23 mouse cellular contexts compared by ENCODE assay signal in genomic region chr9:60184083-60184482, GRCm38 (mm10).
DNase-seq lines count a peak whose midpoint lies in the region; ATAC-seq lines count a peak whose summit lies in the region.
"Had no signal": no experiment of that assay in that cellular context is flagged by ENCODE, and none has a peak within 500 bp of the region (broad histone marks: within the 10 kb centered on the region; RNA-seq: fewer than 3 reads in every experiment).

No protein-coding gene starts in this region.

- H3K36me3 ChIP-seq in forebrain, embryonic 10.5 days (replicated peaks) = no peaks in the 10 kb centered on the region
- H3K36me3 ChIP-seq in forebrain, embryonic 13.5 days (ENCODE audit: poor library complexity, severe bottlenecking) = no peaks in the 10 kb centered on the region
- H3K36me3 ChIP-seq in midbrain, embryonic 11.5 days (ENCODE audit: control insufficient read depth, insufficient read depth, low read length) = no peaks in the 10 kb centered on the region
- no peaks in the 10 kb centered on the region for H3K36me3 ChIP-seq in midbrain, embryonic 15.5 days (replicated peaks)
- H3K36me3 ChIP-seq: forebrain, embryonic 15.5 days; G1E; heart, embryonic 10.5 days; hindbrain, embryonic 15.5 days had no signal

- no peak for ATAC-seq in forebrain, embryonic 13.5 days
- ATAC-seq in midbrain, embryonic 11.5 days (ENCODE audit: low FRiP score) = no peak
- no peak for ATAC-seq in midbrain, embryonic 15.5 days (replicated peaks)
- ATAC-seq: CD4-positive, CD25-positive, alpha-beta regulatory T cell, adult 4 months; forebrain, embryonic 15.5 days; inflammation-experienced regulatory T-cells, adult 6 months had no signal

- H3K27me3 ChIP-seq in forebrain, embryonic 10.5 days (ENCODE audit: poor library complexity, severe bottlenecking) = no peaks in the 10 kb centered on the region
- H3K27me3 ChIP-seq in forebrain, embryonic 13.5 days = no peaks in the 10 kb centered on the region
- H3K27me3 ChIP-seq in midbrain, embryonic 11.5 days (ENCODE audit: control insufficient read depth, insufficient read depth, low read length) = no peaks in the 10 kb centered on the region
- H3K27me3 ChIP-seq in midbrain, embryonic 15.5 days (replicated peaks) = no peaks in the 10 kb centered on the region
- H3K27me3 ChIP-seq: forebrain, embryonic 15.5 days; hindbrain, embryonic 15.5 days had no signal

- no peaks in the 10 kb centered on the region for H3K9me3 ChIP-seq in forebrain, embryonic 10.5 days
- no peaks in the 10 kb centered on the region for H3K9me3 ChIP-seq in forebrain, embryonic 13.5 days (replicated peaks)
- no peaks in the 10 kb centered on the region for H3K9me3 ChIP-seq in midbrain, embryonic 11.5 days (ENCODE audit: control insufficient read depth, low read length)
- no peaks in the 10 kb centered on the region for H3K9me3 ChIP-seq in midbrain, embryonic 15.5 days
- H3K9me3 ChIP-seq: forebrain, embryonic 15.5 days; G1E; heart, embryonic 10.5 days; hindbrain, embryonic 15.5 days had no signal

- H3K9ac ChIP-seq in forebrain, embryonic 13.5 days = no peak overlapping the region
- no peak overlapping the region for H3K9ac ChIP-seq in midbrain, embryonic 11.5 days (ENCODE audit: low read length)
- H3K9ac ChIP-seq in midbrain, embryonic 15.5 days = no peak overlapping the region
- H3K9ac ChIP-seq: forebrain, embryonic 15.5 days; hindbrain, embryonic 15.5 days had no signal

- no peak overlapping the region for H3K4me3 ChIP-seq in forebrain, embryonic 10.5 days
- no peak overlapping the region for H3K4me3 ChIP-seq in forebrain, embryonic 13.5 days
- H3K4me3 ChIP-seq in midbrain, embryonic 11.5 days (ENCODE audit: low read depth, low read length) = no peak overlapping the region
- no peak overlapping the region for H3K4me3 ChIP-seq in midbrain, embryonic 15.5 days
- H3K4me3 ChIP-seq: forebrain, embryonic 15.5 days; heart, embryonic 10.5 days; hindbrain, embryonic 15.5 days had no signal

- peaks cover 20% of the 10 kb centered on the region for H3K4me1 ChIP-seq in forebrain, embryonic 10.5 days
- 0 out of 2 replicates have a peak, but pooled peaks cover 6% of the 10 kb centered on the region for H3K4me1 ChIP-seq in forebrain, embryonic 13.5 days
- H3K4me1 ChIP-seq in midbrain, embryonic 11.5 days (ENCODE audit: control insufficient read depth, insufficient read depth, low read length) = no peaks in the 10 kb centered on the region
- peaks cover 3% of the 10 kb centered on the region; the same call in 1 of the 2 replicates for H3K4me1 ChIP-seq in midbrain, embryonic 15.5 days
- H3K4me1 ChIP-seq: forebrain, embryonic 15.5 days; hindbrain, embryonic 15.5 days had no signal

- 64% methylated on average over 3 of the region's 3 CpGs for WGBS in forebrain, embryonic 10.5 days
- whole genome bisulfite sequencing in forebrain, embryonic 13.5 days = 75% methylated on average over 3 of the region's 3 CpGs
- WGBS in midbrain, embryonic 11.5 days = 69% methylated on average over 3 of the region's 3 CpGs
- 60% methylated on average over 3 of the region's 3 CpGs for WGBS in midbrain, embryonic 15.5 days

- peak overlapping the region; percentile 16; the same call in 1 of the 2 replicates for H3K27ac ChIP-seq in forebrain, embryonic 10.5 days
- H3K27ac ChIP-seq in forebrain, embryonic 13.5 days = no peak overlapping the region
- no peak overlapping the region for H3K27ac ChIP-seq in midbrain, embryonic 11.5 days (ENCODE audit: low read depth, low read length)
- no peak overlapping the region for H3K27ac ChIP-seq in midbrain, embryonic 15.5 days
- H3K27ac ChIP-seq: forebrain, embryonic 15.5 days; heart, embryonic 10.5 days; hindbrain, embryonic 15.5 days had no signal

- no peak overlapping the region for H3K4me2 ChIP-seq in forebrain, embryonic 13.5 days
- H3K4me2 ChIP-seq in midbrain, embryonic 11.5 days = no peak overlapping the region
- H3K4me2 ChIP-seq in midbrain, embryonic 15.5 days = no peak overlapping the region
- H3K4me2 ChIP-seq: forebrain, embryonic 15.5 days; hindbrain, embryonic 15.5 days had no signal

- no peak for DNase-seq in forebrain, embryonic 10.5 days (ENCODE audit: extremely low spot score, low spot score)
- DNase-seq in midbrain, embryonic 11.5 days (ENCODE audit: low spot score, missing footprints) = peak; percentile 87
- peak; percentile 44 for DNase-seq in embryo, embryonic 11 days
- peak; percentile 27 for DNase-seq in forelimb bud, embryonic 11.5 days (ENCODE audit: low read depth, low spot score)
- DNase-seq in adrenal gland, adult 8-10 months = no peak
- DNase-seq in right cerebral cortex, postnatal 25 days = no peak
- DNase-seq: adrenal gland, postnatal 14 days; B cell, adult 2 months; cerebellum, adult 11-12 months; cerebellum, adult 9-10 months; cerebellum, postnatal 25 days; gastrocnemius, postnatal 10 days; heart, adult 18-20 months; heart, postnatal 10 days; heart, postnatal 4 days had no signal

Comparison
In these comparisons a context has a peak if more than half of its experiments do, and no peak if none do; other contexts are left out.
1. DNase-seq: peak in midbrain, embryonic 11.5 days (single experiment), embryo, embryonic 11 days (single experiment) and forelimb bud, embryonic 11.5 days (single experiment); none in forebrain, embryonic 10.5 days (single experiment), adrenal gland, adult 8-10 months (single experiment) and right cerebral cortex, postnatal 25 days (single experiment).